Mouse (Mus musculus) mesoderm, embryonic 11.5 days (tissue): ENCODE results near the gene Clpx.
"Not testable (repeated sequence)": the region's sequence is repeated elsewhere in the genome, so short reads cannot be mapped to it uniquely, and the experiment has no call there.

ENCODE experiments used
- DNase-seq: peaks from one replicate; pipeline ENCODE4 v3.0.0-alpha.2; 2012; ENCODE audit warnings: low read depth, low spot score

Gene Clpx

GRCm38 (mm10) chr9:65293973-65294715 lies at the start of gene Clpx:
TSS of gene Clpx (plus strand) at chr9:65294260.
- peak; percentile 100 for DNase-seq

DNA sequence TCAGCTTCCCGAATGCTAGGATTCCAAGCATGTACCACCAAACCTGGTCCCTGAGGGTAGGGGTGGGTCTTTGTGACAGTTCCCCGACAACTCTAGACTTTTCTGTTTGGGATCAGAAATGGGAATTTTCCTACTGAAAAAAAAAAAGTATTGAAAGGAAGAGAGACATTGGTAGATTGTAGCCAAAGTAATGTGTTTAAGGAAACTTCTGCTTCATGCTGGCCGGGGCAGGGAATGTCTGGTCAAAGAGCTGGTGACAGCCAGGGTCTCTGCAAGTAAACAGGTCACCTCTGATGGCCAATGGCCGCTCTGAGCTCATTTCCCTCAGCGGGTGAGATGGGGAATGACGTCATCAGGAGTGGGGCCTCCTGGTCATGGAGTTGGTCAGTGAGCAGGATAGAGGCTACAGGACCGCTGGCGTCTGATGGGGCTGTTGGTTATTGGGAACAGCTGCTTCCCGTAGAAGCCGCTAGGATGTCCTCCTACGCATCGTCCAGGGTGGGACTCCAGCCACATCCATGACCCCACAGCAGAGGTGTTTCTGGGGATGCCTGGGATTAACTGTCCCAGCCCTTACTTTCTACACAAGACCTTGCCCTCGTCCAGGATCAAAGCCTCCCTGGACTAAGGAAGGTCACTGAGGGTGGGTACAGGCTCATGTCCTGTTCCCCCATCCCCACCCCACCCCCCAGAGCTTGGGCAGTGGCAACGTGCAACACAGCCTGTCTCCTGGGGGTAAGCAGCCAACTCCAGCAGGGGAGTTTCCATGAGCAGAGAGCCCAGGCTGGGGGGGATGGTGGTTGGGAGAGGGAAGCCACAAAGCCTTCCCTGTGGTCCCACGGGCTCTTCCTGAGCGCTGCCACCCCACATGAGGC lies 46.3 kb upstream of the Clpx start:
- DNase-seq, result no peak

- no peak for DNase-seq
These were observed 45.7 kb upstream of the Clpx start for GRCm38 (mm10) chr9:65248377-65248690.

GRCm38 (mm10) chr9:65252026-65252425 lies 42.0 kb upstream of the Clpx start:
- DNase-seq, result no peak

DNA sequence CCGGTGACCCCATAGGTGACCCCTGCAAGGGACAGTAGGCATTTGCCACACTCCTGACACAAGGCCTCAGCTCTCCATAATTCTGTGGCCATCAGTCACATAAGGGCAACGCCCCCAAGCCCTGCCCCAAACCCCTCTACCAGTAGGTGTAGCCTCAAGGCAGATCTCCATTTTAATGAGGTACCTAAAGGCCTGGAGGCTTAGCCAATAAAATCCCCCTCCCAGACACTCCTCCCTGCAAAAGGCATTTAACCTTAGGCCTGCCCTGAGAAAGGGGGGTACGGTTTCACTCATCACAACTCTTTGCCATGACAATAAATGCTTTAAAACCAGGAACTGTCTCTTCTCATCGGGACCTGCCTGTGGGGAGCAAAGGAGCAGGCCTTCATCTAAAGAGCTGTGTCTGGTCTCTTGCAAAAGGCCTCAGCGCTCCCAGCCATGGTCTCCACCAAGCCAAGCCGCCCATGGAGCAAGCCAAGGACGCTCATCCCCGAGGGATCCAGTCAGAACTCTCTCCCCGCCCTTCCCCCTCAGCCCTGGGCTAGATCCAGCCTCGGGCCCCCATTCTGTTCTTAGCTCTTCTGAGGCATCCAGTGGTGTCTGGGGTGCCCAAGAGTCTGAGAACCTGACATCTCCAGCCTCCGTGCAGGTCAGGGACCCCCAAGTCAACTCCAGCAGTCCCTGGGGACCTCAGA lies 38.0 kb upstream of the Clpx start:
- DNase-seq, result no peak

DNA sequence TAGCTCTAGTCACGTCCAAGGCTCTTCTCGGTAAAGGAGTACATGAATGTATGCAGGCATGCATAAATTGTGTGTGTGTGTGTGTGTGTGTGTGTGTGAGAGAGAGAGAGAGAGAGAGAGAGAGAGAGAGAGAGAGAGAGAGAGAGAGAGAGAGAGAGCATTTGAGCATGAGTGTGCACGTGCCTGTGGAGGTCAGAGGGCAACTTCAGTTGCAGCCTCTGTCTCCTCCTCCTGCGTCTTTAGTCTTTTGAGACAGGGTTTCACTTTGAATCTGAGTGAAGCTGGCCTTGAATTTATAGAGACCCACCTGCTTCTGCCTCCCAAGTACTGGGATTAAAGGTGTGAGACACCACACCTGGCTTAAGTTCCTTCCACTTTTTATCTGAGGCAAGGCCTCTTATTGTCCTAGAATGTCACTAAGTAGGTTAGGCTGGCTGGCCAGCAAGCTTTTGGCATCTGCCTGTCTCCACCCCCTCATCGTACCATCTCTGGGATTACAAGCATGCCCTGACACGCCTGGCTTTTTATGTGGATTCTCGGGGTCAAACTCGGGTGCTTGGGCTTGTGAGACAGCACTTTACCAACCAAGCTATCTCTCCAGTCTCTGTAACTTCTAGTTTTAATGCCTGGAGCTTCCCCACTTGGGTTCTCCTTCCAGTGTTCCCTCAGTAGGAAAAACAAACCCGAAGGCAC lies 36.7 kb upstream of the Clpx start:
- DNase-seq, result no peak

GRCm38 (mm10) chr9:65259366-65259765 lies 34.7 kb upstream of the Clpx start:
- no peak for DNase-seq

- DNase-seq, result no peak
These were observed 32.3 kb upstream of the Clpx start for GRCm38 (mm10) chr9:65261591-65262230.

DNA sequence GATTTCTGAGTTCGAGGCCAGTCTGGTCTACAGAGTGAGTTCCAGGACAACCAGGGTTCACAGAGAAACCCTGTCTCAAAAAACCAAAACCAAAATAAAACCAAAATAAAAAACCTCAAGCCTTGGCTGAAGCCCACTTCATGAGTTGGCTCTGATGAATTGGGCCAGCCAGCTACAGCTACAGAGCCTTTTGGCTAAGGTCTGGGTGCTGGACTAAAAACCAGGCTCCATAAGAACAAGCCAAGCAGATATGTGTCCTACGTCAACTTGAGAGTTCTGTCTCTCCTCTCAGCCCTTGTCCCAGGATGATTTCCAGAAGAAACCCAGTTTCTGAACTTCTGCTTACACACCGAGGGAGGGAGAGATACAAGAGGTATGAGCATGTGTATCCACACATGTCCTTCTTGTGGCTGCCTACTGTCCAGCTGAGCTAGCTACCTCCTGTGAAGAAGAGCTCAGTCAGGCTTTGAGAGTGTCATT lies 31.4 kb upstream of the Clpx start:
- DNase-seq, result no peak

- DNase-seq, result no peak
These were observed 29.1 kb upstream of the Clpx start, which contains the start of gene Cilp for GRCm38 (mm10) chr9:65264959-65265358. TSS of gene Cilp (plus strand) at chr9:65265180.

GRCm38 (mm10) chr9:65267742-65268515 lies 26.1 kb upstream of the Clpx start:
- no peak for DNase-seq

DNA sequence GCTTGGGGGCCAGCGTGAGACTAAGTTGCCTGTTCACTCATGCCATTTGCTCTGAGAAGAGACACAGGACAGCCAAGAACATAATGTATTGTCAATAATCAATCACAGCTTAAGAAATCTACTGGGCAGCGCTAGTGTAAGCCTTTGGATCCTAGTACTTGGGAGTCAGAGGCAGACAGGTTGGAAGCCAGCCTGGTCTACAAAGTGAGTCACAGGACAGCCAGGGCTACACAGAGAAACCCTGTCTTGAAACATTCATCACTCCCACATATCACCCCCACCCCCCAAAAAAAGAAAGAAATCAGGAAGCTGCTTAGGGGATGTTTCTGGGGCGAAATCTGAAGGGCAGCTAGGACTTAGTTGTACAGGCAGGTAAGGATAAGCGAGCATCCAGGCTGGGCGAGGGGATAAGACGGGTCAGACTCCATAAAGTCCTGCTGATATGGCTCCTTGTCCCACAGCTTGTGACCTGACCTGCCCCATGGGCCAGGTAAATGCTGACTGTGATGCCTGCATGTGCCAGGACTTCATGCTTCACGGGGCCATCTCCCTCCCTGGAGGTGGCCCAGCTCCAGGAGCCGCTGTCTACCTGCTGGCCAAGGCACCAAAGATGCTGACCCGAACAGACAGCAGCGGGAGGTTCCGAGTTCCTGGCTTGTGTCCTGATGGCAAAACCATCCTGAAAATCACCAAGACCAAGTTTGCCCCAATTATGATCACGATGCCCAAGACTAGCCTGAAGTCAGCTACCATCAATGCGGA lies 20.8 kb upstream of the Clpx start:
- DNase-seq, result no peak

DNA sequence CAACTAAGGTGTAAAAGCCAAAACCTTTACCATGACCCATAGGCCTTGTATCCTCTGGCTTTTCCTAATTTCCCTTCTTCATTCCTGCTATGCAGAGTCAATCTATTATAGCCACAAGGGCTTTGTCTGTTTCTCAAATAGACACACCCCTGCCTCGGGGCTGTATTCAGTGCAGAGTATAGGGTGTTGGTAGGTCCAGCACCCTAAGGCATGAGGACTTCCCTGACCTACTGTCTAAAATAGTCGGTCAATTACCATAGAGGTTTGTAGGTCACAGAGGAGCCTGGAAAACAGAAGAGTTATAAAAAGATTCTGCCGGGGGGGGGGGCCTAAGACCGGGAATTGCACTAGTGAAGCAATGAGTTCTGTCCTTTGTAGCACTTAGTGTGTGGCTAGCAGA lies 20.2 kb upstream of the Clpx start:
- DNase-seq, result no peak

DNA sequence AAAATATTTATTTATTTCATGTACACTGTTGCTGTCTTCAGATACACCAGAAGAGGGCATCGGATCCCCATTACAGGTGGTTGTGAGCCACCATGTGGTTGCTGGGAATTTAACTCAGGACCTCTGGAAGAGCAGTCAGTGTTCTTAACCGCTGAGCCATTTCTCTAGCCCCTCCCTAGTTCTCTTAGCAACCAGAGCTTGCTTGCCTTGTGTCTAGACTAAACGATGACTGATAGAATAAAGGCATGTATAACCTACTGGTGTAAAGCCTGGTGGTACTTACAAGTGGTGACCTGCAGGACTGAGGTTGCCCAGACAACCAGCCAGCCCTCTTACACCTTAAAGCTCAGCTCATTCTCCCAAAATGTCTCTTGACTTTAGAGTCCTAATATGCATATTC lies 19.2 kb upstream of the Clpx start:
- DNase-seq, result not testable (repeated sequence)

DNA sequence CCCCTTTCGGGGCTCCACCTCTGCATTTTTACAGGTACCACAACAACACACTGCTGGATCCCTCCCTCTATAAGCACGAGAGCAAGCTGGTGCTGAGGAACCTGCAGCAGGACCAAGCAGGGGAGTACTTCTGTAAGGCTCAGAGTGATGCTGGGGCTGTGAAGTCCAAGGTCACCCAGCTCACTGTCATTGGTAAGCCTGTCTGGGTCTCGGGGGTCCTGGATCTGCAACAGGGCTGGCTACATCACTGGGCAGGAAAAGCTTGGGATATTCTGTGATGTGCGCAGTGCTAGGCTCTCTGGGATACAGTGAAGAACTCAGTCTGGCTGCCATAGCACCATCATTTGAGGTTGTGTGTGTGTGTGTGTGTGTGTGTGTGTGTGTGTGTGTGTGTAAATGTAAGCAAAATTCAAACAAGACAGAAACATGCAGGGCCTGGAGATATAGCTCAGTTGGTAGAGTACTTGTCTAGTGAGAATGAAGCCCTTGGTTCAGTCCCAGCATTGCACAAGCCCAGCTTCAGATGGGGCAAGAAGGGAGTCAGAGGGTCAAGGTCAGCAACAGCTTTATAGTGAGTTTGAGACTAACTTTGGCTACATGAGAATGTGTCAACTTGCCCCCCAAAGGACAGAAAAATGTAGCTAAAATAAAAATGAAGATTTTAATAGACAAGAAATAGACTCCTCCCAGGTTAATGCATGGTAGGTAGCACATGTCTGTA lies 18.1 kb upstream of the Clpx start:
- DNase-seq, result no peak

DNA sequence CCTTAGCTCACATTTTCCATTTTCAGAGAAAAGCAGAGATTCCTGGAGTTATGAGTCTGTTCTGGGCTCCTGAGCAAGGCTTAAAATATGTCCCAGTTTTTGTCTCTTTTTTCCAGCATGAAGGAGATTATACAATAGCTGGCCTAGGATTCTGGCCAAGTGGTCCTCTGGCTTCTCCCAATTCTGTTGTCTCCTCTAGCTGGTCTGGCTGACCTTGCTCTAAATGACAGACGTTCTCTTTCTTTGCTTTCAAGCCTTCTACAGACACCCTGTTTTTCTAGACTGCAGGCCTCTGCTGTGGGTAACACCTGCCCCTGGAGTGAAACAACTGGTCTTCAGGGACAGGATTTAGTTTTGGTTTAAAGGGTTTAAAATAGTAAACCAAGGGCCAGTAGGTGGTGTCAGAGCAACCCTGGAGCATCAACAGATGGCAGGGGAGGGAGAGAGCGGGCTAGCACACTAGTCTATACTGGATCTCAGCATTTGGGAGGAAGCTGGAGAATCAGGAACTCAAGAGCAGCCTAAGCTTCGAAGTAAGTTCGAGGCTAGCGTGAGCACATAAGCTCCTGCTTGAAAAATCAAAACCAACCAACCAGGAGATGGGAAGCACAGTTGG lies 12.4 kb upstream of the Clpx start:
- no peak for DNase-seq

DNA sequence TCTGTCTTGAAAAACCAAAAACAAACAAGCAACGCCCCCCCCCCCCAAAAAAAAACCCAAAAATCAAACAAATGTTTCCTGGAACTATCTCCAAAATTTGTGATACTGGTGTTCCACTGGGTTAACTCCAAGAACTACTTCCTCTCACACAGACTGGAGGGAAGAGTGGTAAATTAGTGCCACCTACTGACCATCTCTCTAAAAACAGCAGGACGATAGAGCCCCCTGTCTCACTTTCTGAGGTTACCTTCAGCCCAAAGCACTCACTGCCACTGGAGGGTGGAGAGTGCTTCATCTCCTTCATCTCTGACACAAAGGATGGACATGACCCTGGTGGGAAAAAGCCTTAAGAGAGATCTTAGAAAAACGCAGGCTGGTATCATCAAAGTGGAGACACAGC lies 10.8 kb upstream of the Clpx start:
- peak; percentile 44 for DNase-seq

GRCm38 (mm10) chr9:65288252-65288651 lies 5.8 kb upstream of the Clpx start:
- not testable (repeated sequence) for DNase-seq

DNA sequence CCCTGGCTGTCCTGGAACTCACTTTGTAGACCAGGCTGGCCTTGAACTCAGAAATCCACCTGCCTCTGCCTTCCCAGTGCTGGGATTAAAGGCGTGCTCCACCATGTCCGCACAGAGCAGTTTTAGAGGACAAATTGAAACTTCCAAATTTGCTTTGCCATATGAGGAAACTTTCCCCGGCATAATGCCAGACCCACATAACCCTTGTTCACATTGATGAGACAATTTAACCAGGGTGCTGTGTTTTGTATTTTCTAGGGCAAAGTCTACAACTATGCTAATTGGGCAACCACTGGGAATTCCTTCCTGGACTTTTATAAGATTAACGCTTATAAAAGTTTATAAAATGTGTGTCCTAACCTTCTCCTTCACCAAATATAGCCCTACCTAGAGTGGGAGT lies 4.1 kb upstream of the Clpx start:
- no peak for DNase-seq
